In the genomic region with DNA sequence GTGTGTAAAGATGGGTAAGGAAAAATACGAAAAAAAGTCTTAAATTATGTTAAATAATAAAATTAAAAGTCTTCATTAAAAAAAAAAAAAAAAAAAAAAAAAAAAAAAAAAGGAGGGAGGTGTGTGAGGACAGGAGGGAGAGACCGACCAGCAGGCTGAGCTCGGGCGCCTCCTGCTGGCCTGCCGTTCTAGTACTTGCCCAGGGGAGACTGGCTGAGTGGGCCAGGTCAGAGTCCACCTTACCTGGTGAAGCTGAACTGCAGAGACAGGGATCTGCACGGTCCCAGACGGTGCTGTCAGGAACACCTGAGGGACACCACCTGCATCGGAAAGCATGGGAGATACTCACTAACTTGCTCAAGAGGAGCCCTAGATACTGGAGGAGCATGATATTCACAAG, we compare ENCODE assay signal across 7 mouse cellular contexts. TPM values are rescaled to one million over a fixed set of nuclear protein-coding genes. Genes with fewer than 3 reads are reported as not detected.
A peak's percentile ranks its signal among the peaks of the same experiment; 100 is the strongest.
DNase-seq lines count a peak whose midpoint lies in the region; ATAC-seq and TF ChIP-seq lines count a peak whose summit lies in the region.

No protein-coding gene starts in this region.

- H3K4me2 ChIP-seq in kidney, embryonic 14.5 days (replicated peaks; ENCODE audit: low read depth, low read length): no peak overlapping the region
- H3K4me2 ChIP-seq in liver, embryonic 11.5 days: no peak overlapping the region
- H3K4me2 ChIP-seq in stomach, postnatal 0 days (replicated peaks; ENCODE audit: low read depth): no peak overlapping the region

- no peak for ATAC-seq in kidney, embryonic 14.5 days (ENCODE audit: low FRiP score, low TSS enrichment)
- 0 out of 2 replicates have a peak, but pooled peaks have one; percentile 38 for ATAC-seq in liver, embryonic 11.5 days (replicated peaks; ENCODE audit: low FRiP score)
- ATAC-seq in stomach, postnatal 0 days (ENCODE audit: low FRiP score, low TSS enrichment): no peak

- TF ChIP-seq CTCF in kidney, adult 2 months (conservative IDR thresholded peaks at IDR 0.05; ENCODE audit: insufficient read depth, insufficient read length, low read depth, low read length): peak; percentile 64; the same call in 1 of the 2 replicates
- TF ChIP-seq CTCF in C2C12 (IDR thresholded peaks at IDR 0.05; ENCODE audit: control insufficient read depth, insufficient read depth, insufficient read length): peak; percentile 54
- peak; percentile 79 for TF ChIP-seq CTCF in stomach, postnatal 0 days (IDR thresholded peaks at IDR 0.05; ENCODE audit: low read depth)

- H3K27me3 ChIP-seq in kidney, adult 2 months (replicated peaks; ENCODE audit: control insufficient read depth, insufficient read depth, low read length): no peaks in the 10 kb centered on the region
- no peaks in the 10 kb centered on the region for H3K27me3 ChIP-seq in kidney, embryonic 14.5 days (ENCODE audit: control insufficient read depth, insufficient read depth, low read length)
- no peaks in the 10 kb centered on the region for H3K27me3 ChIP-seq in C2C12 (ENCODE audit: control insufficient read depth, insufficient read depth, insufficient read length)
- peaks cover 32% of the 10 kb centered on the region for H3K27me3 ChIP-seq in liver, embryonic 11.5 days (replicated peaks; ENCODE audit: control insufficient read depth, insufficient read depth, low read length)
- H3K27me3 ChIP-seq in stomach, postnatal 0 days (ENCODE audit: control insufficient read depth, insufficient read depth, low read length): no peaks in the 10 kb centered on the region

- H3K4me1 ChIP-seq in kidney, adult 2 months (ENCODE audit: control insufficient read depth, insufficient read depth, low read length): peaks cover 9% of the 10 kb centered on the region
- peaks cover 44% of the 10 kb centered on the region for H3K4me1 ChIP-seq in kidney, embryonic 14.5 days (ENCODE audit: control insufficient read depth, insufficient read depth, low read length)
- peaks cover 37% of the 10 kb centered on the region for H3K4me1 ChIP-seq in liver, embryonic 11.5 days (replicated peaks; ENCODE audit: control insufficient read depth, insufficient read depth, low read length)
- H3K4me1 ChIP-seq in stomach, postnatal 0 days (replicated peaks; ENCODE audit: control insufficient read depth, insufficient read depth): peaks cover 9% of the 10 kb centered on the region; the same call in 1 of the 2 replicates

- WGBS in kidney, adult 2 months: 30% methylated on average over 8 of the region's 8 CpGs
- WGBS in kidney, embryonic 14.5 days: 29% methylated on average over 8 of the region's 8 CpGs
- WGBS in liver, embryonic 11.5 days: 44% methylated on average over 8 of the region's 8 CpGs
- 24% methylated on average over 8 of the region's 8 CpGs for WGBS in stomach, postnatal 0 days

- H3K79me3 ChIP-seq in C2C12 (ENCODE audit: low read depth): peaks cover 17% of the 10 kb centered on the region

- no peak overlapping the region for H3K27ac ChIP-seq in kidney, adult 2 months (ENCODE audit: insufficient read depth, low read depth, low read length)
- no peak overlapping the region for H3K27ac ChIP-seq in kidney, embryonic 14.5 days (ENCODE audit: low read depth, low read length)
- H3K27ac ChIP-seq in liver, embryonic 11.5 days (ENCODE audit: low read depth, low read length): no peak overlapping the region
- no peak overlapping the region for H3K27ac ChIP-seq in stomach, postnatal 0 days (replicated peaks)

- TF ChIP-seq EP300 in stomach, postnatal 0 days (optimal IDR thresholded peaks at IDR 0.05): no peak

- no peaks in the 10 kb centered on the region for H3K36me3 ChIP-seq in kidney, adult 2 months (ENCODE audit: control insufficient read depth, insufficient read depth, low read length)
- H3K36me3 ChIP-seq in kidney, embryonic 14.5 days (ENCODE audit: control insufficient read depth, insufficient read depth, low read length): peaks cover 40% of the 10 kb centered on the region
- H3K36me3 ChIP-seq in C2C12 (ENCODE audit: control insufficient read depth, insufficient read depth): peaks cover 42% of the 10 kb centered on the region
- H3K36me3 ChIP-seq in liver, embryonic 11.5 days (ENCODE audit: control insufficient read depth, insufficient read depth, low read length): peaks cover 27% of the 10 kb centered on the region
- H3K36me3 ChIP-seq in stomach, postnatal 0 days (ENCODE audit: control insufficient read depth, insufficient read depth, low read length): peaks cover 23% of the 10 kb centered on the region

- H3ac ChIP-seq in C2C12 (ENCODE audit: control insufficient read depth, insufficient read length, low read depth): no peak overlapping the region

- H3K79me2 ChIP-seq in C2C12 (ENCODE audit: control insufficient read depth, insufficient read depth): peaks cover 39% of the 10 kb centered on the region

- TF ChIP-seq POLR2A in kidney, adult 2 months (IDR thresholded peaks at IDR 0.05; ENCODE audit: low read depth, low read length): no peak

- peak; percentile 89 for DNase-seq in kidney, adult 2 months
- DNase-seq in ES-CJ7 (ENCODE audit: low read depth, low spot score): peak; percentile 71
- peak; percentile 69 for DNase-seq in embryo, embryonic 11 days
- DNase-seq in liver, embryonic 11.5 days (ENCODE audit: low spot score): no peak
- peak; percentile 85 for DNase-seq in stomach, postnatal 0 days (ENCODE audit: low spot score)

- no peaks in the 10 kb centered on the region; the same call in 1 of the 2 replicates for H3K9me3 ChIP-seq in kidney, embryonic 14.5 days (ENCODE audit: control insufficient read depth, low read length)
- H3K9me3 ChIP-seq in liver, embryonic 11.5 days (ENCODE audit: control insufficient read depth, low read length): no peaks in the 10 kb centered on the region
- no peaks in the 10 kb centered on the region for H3K9me3 ChIP-seq in stomach, postnatal 0 days (ENCODE audit: control insufficient read depth, low read length)

- H3K4me3 ChIP-seq in kidney, adult 2 months (ENCODE audit: insufficient read depth, low read depth, low read length): no peak overlapping the region
- H3K4me3 ChIP-seq in kidney, embryonic 14.5 days (ENCODE audit: low read length): no peak overlapping the region
- H3K4me3 ChIP-seq in C2C12 (ENCODE audit: insufficient read depth, poor library complexity, severe bottlenecking): no peak overlapping the region
- H3K4me3 ChIP-seq in liver, embryonic 11.5 days (ENCODE audit: low read depth, low read length): no peak overlapping the region
- no peak overlapping the region for H3K4me3 ChIP-seq in stomach, postnatal 0 days (ENCODE audit: low read depth, low read length)

- H3K9ac ChIP-seq in kidney, embryonic 14.5 days (ENCODE audit: low read depth, low read length): no peak overlapping the region
- H3K9ac ChIP-seq in liver, embryonic 11.5 days (ENCODE audit: low read depth, low read length): no peak overlapping the region
- H3K9ac ChIP-seq in stomach, postnatal 0 days (ENCODE audit: low read length): no peak overlapping the region

TF ChIP-seq in C2C12, 6 proteins besides CTCF, POLR2A, EP300 and RAD21:
- TF ChIP-seq MAX (IDR thresholded peaks at IDR 0.05) (no peak), MYOD1 (IDR thresholded peaks at IDR 0.05; ENCODE audit: control insufficient read depth, insufficient read length, low read depth) (no peak), FOSL1 (IDR thresholded peaks at IDR 0.05; ENCODE audit: insufficient read depth, low read length, poor library complexity, severe bottlenecking) (no peak), MYOG (IDR thresholded peaks at IDR 0.05; ENCODE audit: control insufficient read depth, extremely low read depth, insufficient read length) (no peak), CEBPB (IDR thresholded peaks at IDR 0.05; ENCODE audit: low read depth) (no peak), USF1 (IDR thresholded peaks at IDR 0.05; ENCODE audit: low read depth) (no peak)

RNA-seq across cellular contexts. Expression of gene Cul9, which starts 3.0 kb away (rescaled TPM):
- 27.0 and 32.4 TPM in 2 replicates for polyA plus RNA-seq in kidney, adult 2 months (2012; rRNA removed)
- 3.0 and 4.8 TPM in 2 replicates for polyA plus RNA-seq in kidney, embryonic 14.5 days (2014; fragmentation: Nextera tagmentation; extraction: Ambion mirVana)
- polyA plus RNA-seq in C2C12 (2012; fragmentation: generic; extraction: Trizol): 0.60 TPM
- 1.1 and 1.2 TPM in 2 replicates for polyA plus RNA-seq in liver, embryonic 11.5 days (2014; fragmentation: Nextera tagmentation; extraction: Ambion mirVana)
- 1.9 and 2.6 TPM in 2 replicates for polyA plus RNA-seq in stomach, postnatal 0 days (2015; fragmentation: Nextera tagmentation; extraction: Ambion mirVana)

RNA-seq across cellular contexts. Expression of gene Srf, which starts 6.8 kb away (rescaled TPM):
- 67.0 and 86.3 TPM in 2 replicates for polyA plus RNA-seq in kidney, adult 2 months (2012; rRNA removed)
- 10.3 and 12.8 TPM in 2 replicates for polyA plus RNA-seq in kidney, embryonic 14.5 days (2014; fragmentation: Nextera tagmentation; extraction: Ambion mirVana)
- 101 TPM for polyA plus RNA-seq in C2C12 (2012; fragmentation: generic; extraction: Trizol)
- 5.6 and 9.2 TPM in 2 replicates for polyA plus RNA-seq in liver, embryonic 11.5 days (2014; fragmentation: Nextera tagmentation; extraction: Ambion mirVana)
- polyA plus RNA-seq in stomach, postnatal 0 days (2015; fragmentation: Nextera tagmentation; extraction: Ambion mirVana): 3.7 and 4.3 TPM in 2 replicates

RNA-seq across cellular contexts. Expression of gene Dnph1, which starts 52.7 kb away (rescaled TPM):
- 20.7 and 22.8 TPM in 2 replicates for polyA plus RNA-seq in kidney, adult 2 months (2012; rRNA removed)
- 67.9 and 71.2 TPM in 2 replicates for polyA plus RNA-seq in kidney, embryonic 14.5 days (2014; fragmentation: Nextera tagmentation; extraction: Ambion mirVana)
- polyA plus RNA-seq in C2C12 (2012; fragmentation: generic; extraction: Trizol): 68.0 TPM
- 63.6 and 65.0 TPM in 2 replicates for polyA plus RNA-seq in liver, embryonic 11.5 days (2014; fragmentation: Nextera tagmentation; extraction: Ambion mirVana)
- polyA plus RNA-seq in stomach, postnatal 0 days (2015; fragmentation: Nextera tagmentation; extraction: Ambion mirVana): 23.8 and 24.7 TPM in 2 replicates
